Mouse (Mus musculus): ENCODE measurements around the gene Chsy1. TPM values are rescaled to one million over a fixed set of nuclear protein-coding genes. Genes with fewer than 3 reads are reported as not detected.

Gene Chsy1
- polyA plus RNA-seq, 1 experiment from 2014 or later, result 11.5 TPM

- 13% methylated on average over 8 of the region's 8 CpGs for WGBS
- H3K4me2 ChIP-seq, result no peak overlapping the region
- H3K27me3 ChIP-seq, result no peaks in the 10 kb centered on the region
- peaks cover 20% of the 10 kb centered on the region for H3K4me1 ChIP-seq (replicated peaks)
- H3K36me3 ChIP-seq, result no peaks in the 10 kb centered on the region
- no peak for ATAC-seq (ENCODE audit: low read depth)
- no peak overlapping the region for H3K9ac ChIP-seq
- 0 out of 2 replicates have a peak overlapping the region, but pooled peaks have one; percentile 15 for H3K27ac ChIP-seq (replicated peaks)
- H3K4me3 ChIP-seq, result no peak overlapping the region
- no peaks in the 10 kb centered on the region for H3K9me3 ChIP-seq
These were observed 113.3 kb downstream of the Chsy1 start for GRCm38 (mm10) chr7:66222621-66223091.

Other genes starting within 250 kb of the Chsy1 start
- gene Pcsk6, start 247.8 kb upstream of the Chsy1 start, polyA plus RNA-seq (2015; fragmentation: Nextera tagmentation; extraction: Ambion mirVana), result 1.2 and 1.3 TPM in 2 replicates
- not detected in 2 replicates for gene Gm45213, start 65.9 kb upstream of the Chsy1 start, polyA plus RNA-seq (2015; fragmentation: Nextera tagmentation; extraction: Ambion mirVana)
- 128 and 129 TPM in 2 replicates for gene Snrpa1, start 50.5 kb upstream of the Chsy1 start, polyA plus RNA-seq (2015; fragmentation: Nextera tagmentation; extraction: Ambion mirVana)
- 97.2 and 105 TPM in 2 replicates for gene Selenos, start 29.9 kb upstream of the Chsy1 start, polyA plus RNA-seq (2015; fragmentation: Nextera tagmentation; extraction: Ambion mirVana)